Mouse (Mus musculus): ENCODE measurements around the gene Gm20388. TPM values are rescaled to one million over a fixed set of nuclear protein-coding genes. Genes with fewer than 3 reads are reported as not detected.

Gene Gm20388
- polyA plus RNA-seq, 1 experiment from 2014 or later: not detected

- no peak overlapping the region for H3K27ac ChIP-seq (ENCODE audit: low read depth, low read length)
- ATAC-seq (ENCODE audit: low FRiP score, low TSS enrichment): no peak
- H3K4me3 ChIP-seq (ENCODE audit: low read length): no peak overlapping the region
- peaks cover 58% of the 10 kb centered on the region for H3K36me3 ChIP-seq (ENCODE audit: control insufficient read depth, insufficient read depth, low read length)
- no peak overlapping the region for H3K4me2 ChIP-seq (replicated peaks; ENCODE audit: low read depth, low read length)
- H3K4me1 ChIP-seq (ENCODE audit: control insufficient read depth, insufficient read depth, low read length): no peaks in the 10 kb centered on the region
- 87% methylated on average over 13 of the region's 13 CpGs for WGBS
- H3K9me3 ChIP-seq (ENCODE audit: control insufficient read depth, low read length): no peaks in the 10 kb centered on the region
- H3K27me3 ChIP-seq (ENCODE audit: control insufficient read depth, insufficient read depth, low read length): no peaks in the 10 kb centered on the region
- H3K9ac ChIP-seq (ENCODE audit: low read depth, low read length): no peak overlapping the region
Measured at GRCm38 (mm10) chr8:122006688-122007484, 2096.2 kb downstream of the Gm20388 start.

- Histone ChIP-seq H3K36me3 (ENCODE audit: control insufficient read depth, insufficient read depth, low read length) (peaks cover 46% of the 10 kb centered on the region), H3K27me3 (ENCODE audit: control insufficient read depth, insufficient read depth, low read length) (no peaks in the 10 kb centered on the region), H3K9ac (ENCODE audit: low read depth, low read length) (no peak overlapping the region), H3K27ac (ENCODE audit: low read depth, low read length) (no peak overlapping the region), H3K4me3 (ENCODE audit: low read length) (no peak overlapping the region), H3K4me2 (replicated peaks; ENCODE audit: low read depth, low read length) (no peak overlapping the region), H3K9me3 (ENCODE audit: control insufficient read depth, low read length) (no peaks in the 10 kb centered on the region), H3K4me1 (ENCODE audit: control insufficient read depth, insufficient read depth, low read length) (no peaks in the 10 kb centered on the region)
- 91% methylated on average over 5 of the region's 5 CpGs for WGBS
- no peak for ATAC-seq (ENCODE audit: low FRiP score, low TSS enrichment)
Measured at GRCm38 (mm10) chr8:122008395-122008794, 2097.8 kb downstream of the Gm20388 start.

- H3K9ac ChIP-seq (ENCODE audit: low read depth, low read length): no peak overlapping the region
- H3K4me2 ChIP-seq (replicated peaks; ENCODE audit: low read depth, low read length): no peak overlapping the region
- no peaks in the 10 kb centered on the region for H3K4me1 ChIP-seq (ENCODE audit: control insufficient read depth, insufficient read depth, low read length)
- peaks cover 40% of the 10 kb centered on the region for H3K36me3 ChIP-seq (ENCODE audit: control insufficient read depth, insufficient read depth, low read length)
- H3K4me3 ChIP-seq (ENCODE audit: low read length): no peak overlapping the region
- 84% methylated on average over 5 of the region's 5 CpGs for WGBS
- no peaks in the 10 kb centered on the region for H3K9me3 ChIP-seq (ENCODE audit: control insufficient read depth, low read length)
- no peak for ATAC-seq (ENCODE audit: low FRiP score, low TSS enrichment)
- no peaks in the 10 kb centered on the region for H3K27me3 ChIP-seq (ENCODE audit: control insufficient read depth, insufficient read depth, low read length)
- H3K27ac ChIP-seq (ENCODE audit: low read depth, low read length): no peak overlapping the region
Measured at GRCm38 (mm10) chr8:122010638-122011037, 2100.0 kb downstream of the Gm20388 start.

GRCm38 (mm10) chr8:122011066-122011588, 2100.5 kb downstream of the Gm20388 start:
- H3K9ac ChIP-seq (ENCODE audit: low read depth, low read length): no peak overlapping the region
- H3K27me3 ChIP-seq (ENCODE audit: control insufficient read depth, insufficient read depth, low read length): no peaks in the 10 kb centered on the region
- WGBS: 39% methylated on average over 7 of the region's 7 CpGs
- H3K9me3 ChIP-seq (ENCODE audit: control insufficient read depth, low read length): no peaks in the 10 kb centered on the region
- no peak overlapping the region for H3K4me3 ChIP-seq (ENCODE audit: low read length)
- H3K4me2 ChIP-seq (replicated peaks; ENCODE audit: low read depth, low read length): no peak overlapping the region
- H3K36me3 ChIP-seq (ENCODE audit: control insufficient read depth, insufficient read depth, low read length): peaks cover 39% of the 10 kb centered on the region
- no peaks in the 10 kb centered on the region for H3K4me1 ChIP-seq (ENCODE audit: control insufficient read depth, insufficient read depth, low read length)
- ATAC-seq (ENCODE audit: low FRiP score, low TSS enrichment): no peak
- no peak overlapping the region for H3K27ac ChIP-seq (ENCODE audit: low read depth, low read length)

GRCm38 (mm10) chr8:122014606-122015005, 2104.0 kb downstream of the Gm20388 start:
- no peaks in the 10 kb centered on the region for H3K27me3 ChIP-seq (ENCODE audit: control insufficient read depth, insufficient read depth, low read length)
- peaks cover 16% of the 10 kb centered on the region; the same call in 1 of the 2 replicates for H3K36me3 ChIP-seq (ENCODE audit: control insufficient read depth, insufficient read depth, low read length)
- H3K9ac ChIP-seq (ENCODE audit: low read depth, low read length): no peak overlapping the region
- H3K4me3 ChIP-seq (ENCODE audit: low read length): no peak overlapping the region
- no peak for ATAC-seq (ENCODE audit: low FRiP score, low TSS enrichment)
- H3K9me3 ChIP-seq (ENCODE audit: control insufficient read depth, low read length): no peaks in the 10 kb centered on the region
- 83% methylated on average over 3 of the region's 3 CpGs for WGBS
- H3K27ac ChIP-seq (ENCODE audit: low read depth, low read length): no peak overlapping the region
- no peak overlapping the region for H3K4me2 ChIP-seq (replicated peaks; ENCODE audit: low read depth, low read length)
- H3K4me1 ChIP-seq (ENCODE audit: control insufficient read depth, insufficient read depth, low read length): no peaks in the 10 kb centered on the region

GRCm38 (mm10) chr8:122018046-122018831, 2107.6 kb downstream of the Gm20388 start:
- no peak overlapping the region for H3K27ac ChIP-seq (ENCODE audit: low read depth, low read length)
- 77% methylated on average over 22 of the region's 22 CpGs for WGBS
- H3K4me3 ChIP-seq (ENCODE audit: low read length): no peak overlapping the region
- no peak overlapping the region for H3K9ac ChIP-seq (ENCODE audit: low read depth, low read length)
- H3K4me2 ChIP-seq (replicated peaks; ENCODE audit: low read depth, low read length): no peak overlapping the region
- peaks cover 25% of the 10 kb centered on the region; the same call in 1 of the 2 replicates for H3K36me3 ChIP-seq (ENCODE audit: control insufficient read depth, insufficient read depth, low read length)
- no peaks in the 10 kb centered on the region for H3K27me3 ChIP-seq (ENCODE audit: control insufficient read depth, insufficient read depth, low read length)
- ATAC-seq (ENCODE audit: low FRiP score, low TSS enrichment): no peak
- H3K9me3 ChIP-seq (ENCODE audit: control insufficient read depth, low read length): no peaks in the 10 kb centered on the region
- no peaks in the 10 kb centered on the region for H3K4me1 ChIP-seq (ENCODE audit: control insufficient read depth, insufficient read depth, low read length)

- WGBS: 97% methylated on average over 1 of the region's 1 CpGs
- no peak for ATAC-seq (ENCODE audit: low FRiP score, low TSS enrichment)
- Histone ChIP-seq H3K4me2 (replicated peaks; ENCODE audit: low read depth, low read length) (no peak overlapping the region), H3K27ac (ENCODE audit: low read depth, low read length) (no peak overlapping the region), H3K27me3 (ENCODE audit: control insufficient read depth, insufficient read depth, low read length) (no peaks in the 10 kb centered on the region), H3K4me1 (ENCODE audit: control insufficient read depth, insufficient read depth, low read length) (no peaks in the 10 kb centered on the region), H3K9ac (ENCODE audit: low read depth, low read length) (no peak overlapping the region), H3K9me3 (ENCODE audit: control insufficient read depth, low read length) (no peaks in the 10 kb centered on the region), H3K36me3 (ENCODE audit: control insufficient read depth, insufficient read depth, low read length) (peaks cover 32% of the 10 kb centered on the region; the same call in 1 of the 2 replicates), H3K4me3 (ENCODE audit: low read length) (no peak overlapping the region)
Measured at GRCm38 (mm10) chr8:122019162-122019561, 2108.5 kb downstream of the Gm20388 start.

- Histone ChIP-seq H3K27ac (ENCODE audit: low read depth, low read length) (no peak overlapping the region), H3K4me2 (replicated peaks; ENCODE audit: low read depth, low read length) (no peak overlapping the region), H3K4me1 (ENCODE audit: control insufficient read depth, insufficient read depth, low read length) (no peaks in the 10 kb centered on the region), H3K4me3 (ENCODE audit: low read length) (no peak overlapping the region), H3K9ac (ENCODE audit: low read depth, low read length) (no peak overlapping the region), H3K9me3 (ENCODE audit: control insufficient read depth, low read length) (no peaks in the 10 kb centered on the region), H3K36me3 (ENCODE audit: control insufficient read depth, insufficient read depth, low read length) (peaks cover 38% of the 10 kb centered on the region), H3K27me3 (ENCODE audit: control insufficient read depth, insufficient read depth, low read length) (no peaks in the 10 kb centered on the region)
- ATAC-seq (ENCODE audit: low FRiP score, low TSS enrichment): no peak
- 87% methylated on average over 8 of the region's 8 CpGs for WGBS
Measured at GRCm38 (mm10) chr8:122020050-122020771, 2109.6 kb downstream of the Gm20388 start.
